Mouse (Mus musculus) left cerebral cortex, adult 6 months (tissue): ENCODE data around the gene Mlf2. TPM values are rescaled to one million over a fixed set of nuclear protein-coding genes. Genes with fewer than 3 reads are reported as not detected.

Source experiments
- long read RNA-seq, 2 experiments: library from polyadenylated mRNA; unstranded; transcript quantifications; one replicate each; pipeline ENCODE4 v2.0.0; 2019 to 2020
- polyA plus RNA-seq: library from polyadenylated mRNA; unstranded; fragments of <200 nt; fragmentation: Nextera tagmentation; gene quantifications from 2 replicates; pipeline ENCODE4 v1.2.3, GENCODE M21; 2021

The Mlf2 gene
- 569 and 770 TPM in 2 replicates for polyA plus RNA-seq
- long read RNA-seq, experiment 1, transcript Mlf2-201 (9 exons, 1,451 nt) = minor isoform, 104 of 1,507 reads
- long read RNA-seq, experiment 1, transcript Mlf2-202 (9 exons, 1,475 nt) = major isoform, 1,204 of 1,507 reads
- long read RNA-seq, experiment 1, partial matches to known transcripts = 143 of 1,507 reads
- long read RNA-seq, experiment 1, other reads (novel, unspliced or antisense) = 56 of 1,507 reads
- long read RNA-seq, experiment 2, transcript Mlf2-201 (9 exons, 1,451 nt) = minor isoform, 36 of 628 reads
- long read RNA-seq, experiment 2, transcript Mlf2-202 (9 exons, 1,475 nt) = major isoform, 445 of 628 reads
- long read RNA-seq, experiment 2, partial matches to known transcripts = 118 of 628 reads
- long read RNA-seq, experiment 2, other reads (novel, unspliced or antisense) = 29 of 628 reads

GRCm38 (mm10) chr6:124930754-124931524, at the start of gene Mlf2:
Gene Mlf2 (plus strand): TSS chr6:124931386.

GRCm38 (mm10) chr6:124887986-124888385, 43.2 kb upstream of the Mlf2 start, which contains the start of gene Cd4:
Gene Cd4 (minus strand): TSS chr6:124888221.

GRCm38 (mm10) chr6:124911533-124912218, 19.5 kb upstream of the Mlf2 start, which contains the start of gene Lag3:
Gene Lag3 (minus strand): TSS chr6:124911705.

GRCm38 (mm10) chr6:124919695-124920317, 11.4 kb upstream of the Mlf2 start, which contains the start of gene Ptms:
Gene Ptms (minus strand): TSS chr6:124920103.

GRCm38 (mm10) chr6:124965088-124965719, 34.0 kb downstream of the Mlf2 start, which contains the start of gene Cops7a:
Gene Cops7a (minus strand): TSS chr6:124965538.

Other genes with a start within 250 kb of the Mlf2 start
- 81.8 and 92.0 TPM in 2 replicates for gene Emg1, start 219.2 kb upstream of the Mlf2 start, polyA plus RNA-seq
- gene Phb2, start 219.1 kb upstream of the Mlf2 start, polyA plus RNA-seq = 143 and 147 TPM in 2 replicates
- 3.5 and 5.4 TPM in 2 replicates for gene Ptpn6, start 192.7 kb upstream of the Mlf2 start, polyA plus RNA-seq
- 1,134 and 1,230 TPM in 2 replicates for gene Grcc10, start 190.0 kb upstream of the Mlf2 start, polyA plus RNA-seq
- not detected in 2 replicates for gene Gm45234, start 175.4 kb upstream of the Mlf2 start, polyA plus RNA-seq
- gene Atn1, start 174.9 kb upstream of the Mlf2 start, polyA plus RNA-seq = 12.8 and 30.3 TPM in 2 replicates
- gene Eno2, start 161.7 kb upstream of the Mlf2 start, polyA plus RNA-seq = 524 and 939 TPM in 2 replicates
- gene Lrrc23, start 151.7 kb upstream of the Mlf2 start, polyA plus RNA-seq = 0.85 and 2.2 TPM in 2 replicates
- 3.9 and 5.0 TPM in 2 replicates for gene Spsb2, start 122.7 kb upstream of the Mlf2 start, polyA plus RNA-seq
- gene Tpi1, start 117.1 kb upstream of the Mlf2 start, polyA plus RNA-seq = 1,295 and 1,347 TPM in 2 replicates
- 82.3 and 115 TPM in 2 replicates for gene Usp5, start 101.9 kb upstream of the Mlf2 start, polyA plus RNA-seq
- gene Cdca3, start 101.8 kb upstream of the Mlf2 start, polyA plus RNA-seq = 0.65 and 0.78 TPM in 2 replicates
- gene Gnb3, start 91.1 kb upstream of the Mlf2 start, polyA plus RNA-seq = not detected in 2 replicates
- 0.99 and 5.6 TPM in 2 replicates for gene P3h3, start 73.6 kb upstream of the Mlf2 start, polyA plus RNA-seq
- 0.87 and 14.7 TPM in 2 replicates for gene Gpr162, start 67.4 kb upstream of the Mlf2 start, polyA plus RNA-seq
- 5.7 and 6.2 TPM in 2 replicates for gene Cd4, start 43.2 kb upstream of the Mlf2 start, polyA plus RNA-seq
- gene Lag3, start 19.7 kb upstream of the Mlf2 start, polyA plus RNA-seq = 7.3 and 8.8 TPM in 2 replicates
- 367 and 833 TPM in 2 replicates for gene Ptms, start 11.3 kb upstream of the Mlf2 start, polyA plus RNA-seq
- 254 TPM in 2 replicates for gene Cops7a, start 34.2 kb downstream of the Mlf2 start, polyA plus RNA-seq
- gene Pianp, start 65.3 kb downstream of the Mlf2 start, polyA plus RNA-seq = 42.6 and 156 TPM in 2 replicates
- 4.7 and 11.8 TPM in 2 replicates for gene Zfp384, start 77.8 kb downstream of the Mlf2 start, polyA plus RNA-seq
- 61.4 and 67.8 TPM in 2 replicates for gene Ing4, start 108.4 kb downstream of the Mlf2 start, polyA plus RNA-seq
- 1.3 and 2.3 TPM in 2 replicates for gene Acrbp, start 118.3 kb downstream of the Mlf2 start, polyA plus RNA-seq
- gene Lpar5, start 136.5 kb downstream of the Mlf2 start, polyA plus RNA-seq = 0.87 and 1.2 TPM in 2 replicates
- gene Chd4, start 164.6 kb downstream of the Mlf2 start, polyA plus RNA-seq = 52.1 and 67.3 TPM in 2 replicates
- gene Nop2, start 200.5 kb downstream of the Mlf2 start, polyA plus RNA-seq = 14.6 and 14.8 TPM in 2 replicates
- 20.1 and 21.2 TPM in 2 replicates for gene Iffo1, start 213.9 kb downstream of the Mlf2 start, polyA plus RNA-seq
- 2,886 and 3,956 TPM in 2 replicates for gene Gapdh, start 235.1 kb downstream of the Mlf2 start, polyA plus RNA-seq